Mouse (Mus musculus): ENCODE data around the gene Gabrp.
A peak's percentile ranks its signal among the peaks of the same experiment; 100 is the strongest.

DNA sequence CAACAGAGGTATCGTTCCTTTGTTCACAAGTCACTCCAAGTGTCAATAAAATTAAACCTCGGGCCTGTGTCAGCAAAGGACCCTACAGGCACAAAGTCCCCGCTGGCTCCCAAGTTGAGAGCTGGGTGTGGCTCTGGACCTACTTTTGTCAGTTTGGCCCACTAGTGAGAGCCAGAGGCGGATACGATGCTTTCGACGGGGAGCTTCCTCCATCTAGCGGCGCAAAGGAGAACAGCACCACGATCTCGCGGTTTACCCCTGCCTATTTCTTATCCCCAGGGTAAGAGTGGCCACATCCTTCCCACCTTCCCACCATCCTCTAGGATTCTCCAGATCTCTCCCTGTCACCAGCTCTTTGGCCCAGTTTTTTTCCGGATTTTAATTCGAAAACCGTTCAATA is 35.5 kb upstream of the Gabrp start:
- TF ChIP-seq CTCF (IDR thresholded peaks at IDR 0.05; ENCODE audit: low read depth): peak; percentile 95
- TF ChIP-seq EP300 (optimal IDR thresholded peaks at IDR 0.05): no peak

All from stomach, postnatal 0 days (tissue).